In genomic region chr13:31618416-31618815, GRCm38 (mm10) we compare ENCODE assay signal across 9 mouse cellular contexts. TPM values are rescaled to one million over a fixed set of nuclear protein-coding genes. Genes with fewer than 3 reads are reported as not detected.
DNase-seq lines count a peak whose midpoint lies in the region; ATAC-seq and TF ChIP-seq lines count a peak whose summit lies in the region.
"Had no signal": no experiment of that assay in that cellular context is flagged by ENCODE, and none has a peak within 500 bp of the region (broad histone marks: within the 10 kb centered on the region; RNA-seq: fewer than 3 reads in every experiment).

No protein-coding gene starts in this region.

- peaks cover 48% of the 10 kb centered on the region for H3K4me1 ChIP-seq in E14TG2a.4 (replicated peaks; ENCODE audit: low read depth, low read length)
- no peaks in the 10 kb centered on the region for H3K4me1 ChIP-seq in embryonic fibroblast, embryonic 13.5 days (ENCODE audit: control insufficient read depth, insufficient read depth, low read length)

- H3K27me3 ChIP-seq in E14TG2a.4 (ENCODE audit: insufficient read depth, low read length), result peaks cover 94% of the 10 kb centered on the region

- H3K36me3 ChIP-seq in E14TG2a.4 (ENCODE audit: insufficient read depth, low read length), result no peaks in the 10 kb centered on the region

- ATAC-seq in inflammation-experienced regulatory T-cells, adult 6 months, result no peak

- TF ChIP-seq CTCF in E14TG2a.4 (conservative IDR thresholded peaks at IDR 0.05; ENCODE audit: low read length), result peak; percentile 79
- peak; percentile 73 for TF ChIP-seq CTCF in embryonic fibroblast, embryonic 13.5 days (IDR thresholded peaks at IDR 0.05; ENCODE audit: borderline replicate concordance, insufficient read depth, low read length)

- TF ChIP-seq POLR2A in embryonic fibroblast, embryonic 13.5 days (IDR thresholded peaks at IDR 0.05; ENCODE audit: low read depth, low read length), result no peak

- H3K27ac ChIP-seq in embryonic fibroblast, embryonic 13.5 days (ENCODE audit: insufficient read depth, low read length), result no peak overlapping the region

- peak; percentile 81 for DNase-seq in adrenal gland, postnatal 10 days
- DNase-seq in heart, postnatal 4 days, result peak; percentile 77
- peak; percentile 81 to 86 for DNase-seq in layer of hippocampus, postnatal 10 days (ENCODE audit: low spot score in 2 of 2)
- peak; percentile 83 for DNase-seq in lung, postnatal 14 days
- peak; percentile 79 for DNase-seq in right cerebral cortex, postnatal 14 days

- H3K4me3 ChIP-seq in E14TG2a.4 (replicated peaks; ENCODE audit: low read length), result no peak overlapping the region
- peak overlapping the region; percentile 20 for H3K4me3 ChIP-seq in embryonic fibroblast, embryonic 13.5 days (ENCODE audit: insufficient read depth, low read length)

- no peaks in the 10 kb centered on the region for H3K9me3 ChIP-seq in E14TG2a.4 (ENCODE audit: low read length)

RNA-seq across cellular contexts. Expression of gene Foxf2, which starts 7.2 kb away (rescaled TPM):
- total RNA-seq in adrenal gland, postnatal 10 days (2021), result not detected
- polyA plus RNA-seq in embryonic fibroblast, embryonic 13.5 days (2011; ENCODE audit: insufficient read length, low read depth, missing spikeins), result 1.4 and 2.0 TPM in 2 replicates
- total RNA-seq in heart, postnatal 4 days (2021), result not detected
- total RNA-seq in layer of hippocampus, postnatal 10 days (2021), result 10 to 100 TPM in 1 of 2 experiments, 1 to 10 TPM in 1; 9.9 to 10.6 TPM
- polyA plus RNA-seq in inflammation-experienced regulatory T-cells, adult 6 months (2017; shearing (Covaris generic)), result not detected

RNA-seq across cellular contexts. Expression of gene A530084C06Rik, which starts 59.3 kb away (rescaled TPM):
- total RNA-seq in adrenal gland, postnatal 10 days (2021), result under 1 TPM; 0.09 TPM
- not detected in 2 replicates for polyA plus RNA-seq in embryonic fibroblast, embryonic 13.5 days (2011; ENCODE audit: insufficient read length, low read depth, missing spikeins)
- not detected for total RNA-seq in heart, postnatal 4 days (2021)
- 1 to 10 TPM; 1.2 TPM for total RNA-seq in layer of hippocampus, postnatal 10 days (2021)
- not detected for polyA plus RNA-seq in inflammation-experienced regulatory T-cells, adult 6 months (2017; shearing (Covaris generic))
- total RNA-seq: gastrocnemius, adult 8-10 months had no signal

Comparison
In these comparisons a context has a peak if more than half of its experiments do, and no peak if none do; other contexts are left out.
1. RNA of gene Foxf2, which starts 7.2 kb away (total RNA-seq): 9.9 to 10.6 TPM in layer of hippocampus, postnatal 10 days; not detected in adrenal gland, postnatal 10 days and not detected in heart, postnatal 4 days; every median in the first group is over 10 times any median in the second.
2. Peak in every context shown above with its lines, with median percentiles within 50 percentile points of each other: DNase-seq.